Mouse (Mus musculus) central nervous system, embryonic 18 days (tissue): ENCODE measurements around the gene 1110059G10Rik. TPM values are rescaled to one million over a fixed set of nuclear protein-coding genes. Genes with fewer than 3 reads are reported as not detected.

ENCODE experiments used
- polyA plus RNA-seq: library from polyadenylated mRNA; depleted of rRNA; stranded (reverse); fragments of >200 nt; gene quantifications from 2 replicates; pipeline ENCODE4 v1.2.3, GENCODE M21; 2012; rRNA removed

1110059G10Rik gene
- 21.4 and 22.0 TPM in 2 replicates for polyA plus RNA-seq

DNA sequence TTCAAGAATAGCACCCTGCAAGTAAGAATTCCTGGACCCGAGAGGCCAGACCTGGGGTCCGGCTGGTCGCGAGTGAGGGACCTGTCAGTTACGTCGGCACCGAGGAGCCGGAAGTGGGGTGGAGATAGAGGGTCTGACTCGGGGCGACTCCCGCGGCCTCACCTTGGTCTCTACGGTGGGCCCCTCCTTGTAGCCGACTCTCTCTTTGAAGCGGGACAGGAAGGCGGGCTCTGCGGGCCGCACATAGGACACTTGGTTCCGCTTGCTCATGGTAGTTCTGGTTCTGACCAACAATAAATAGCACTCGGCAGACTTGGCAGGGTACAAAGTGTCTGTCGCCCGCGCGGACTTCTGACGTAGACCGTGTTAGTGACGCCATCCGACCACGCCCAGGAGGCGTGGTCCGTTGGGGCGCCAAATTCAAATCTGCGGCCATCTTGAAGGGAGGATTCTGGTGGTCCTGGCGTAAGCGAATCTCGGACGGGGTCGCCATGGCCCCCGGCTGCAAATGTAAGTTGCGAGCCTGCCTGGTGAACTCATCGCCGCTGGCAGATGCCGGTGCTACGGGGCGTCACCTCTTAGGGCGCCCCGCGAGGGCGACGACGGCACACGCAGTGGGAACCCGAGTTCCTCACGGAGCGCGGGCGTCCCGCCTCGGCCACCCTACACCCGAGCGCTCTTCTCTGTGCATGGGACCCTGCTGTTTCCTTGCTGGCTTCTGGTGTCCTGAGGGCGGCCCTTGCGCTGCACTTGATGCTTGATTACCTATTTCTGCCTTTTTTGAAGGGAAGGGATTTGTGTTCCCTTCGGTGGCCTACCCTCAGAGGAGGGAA is at the start of gene 1110059G10Rik, which contains the start of gene Kif15:
TSS of gene 1110059G10Rik (minus strand) at position 358 of the 833 bp plus-strand sequence.
TSS of gene Kif15 (plus strand) at position 404 of the 833 bp plus-strand sequence.

DNA sequence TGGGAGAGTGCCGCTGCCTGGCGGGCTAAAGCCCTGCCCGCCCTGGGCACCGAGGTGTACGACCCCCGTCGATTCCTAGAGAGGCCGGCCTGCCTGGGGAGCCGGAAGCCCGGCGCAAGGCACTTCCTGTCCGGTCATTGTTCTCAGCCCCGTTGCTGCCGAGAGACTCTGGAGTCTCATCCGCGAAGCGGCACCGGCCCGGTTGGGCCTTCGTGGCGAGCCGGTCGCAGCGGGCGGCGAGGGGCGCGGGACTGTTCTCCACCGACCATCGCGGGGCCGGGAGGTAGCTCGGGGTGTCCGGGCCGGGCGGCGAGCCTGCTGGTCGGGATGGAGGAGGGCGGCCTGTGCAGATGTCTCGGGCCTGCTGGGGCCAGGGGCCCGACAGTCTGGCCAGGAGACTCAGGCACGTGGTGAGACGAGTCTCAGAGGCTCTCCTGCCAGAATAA is 27.8 kb downstream of the 1110059G10Rik start, which contains the start of gene Zfp105:
TSS of gene Zfp105 (plus strand) at position 137 of the 446 bp plus-strand sequence.

Other genes starting within 250 kb of the 1110059G10Rik start
- 0.01 TPM in 1 of 2 replicates, not detected in the other for gene Topaz1, start 203.7 kb downstream of the 1110059G10Rik start, polyA plus RNA-seq
- gene Tcaim, start 145.5 kb downstream of the 1110059G10Rik start, polyA plus RNA-seq = 7.1 and 7.6 TPM in 2 replicates
- not detected in 2 replicates for gene Gm35549, start 107.0 kb downstream of the 1110059G10Rik start, polyA plus RNA-seq
- 186 and 197 TPM in 2 replicates for gene Zfp445, start 85.0 kb downstream of the 1110059G10Rik start, polyA plus RNA-seq
- gene Zkscan7, start 65.3 kb downstream of the 1110059G10Rik start, polyA plus RNA-seq = 5.5 and 5.9 TPM in 2 replicates
- 8.4 and 9.6 TPM in 2 replicates for gene Zfp105, start 27.9 kb downstream of the 1110059G10Rik start, polyA plus RNA-seq
- gene Kif15, start within 50 bp of the 1110059G10Rik start, polyA plus RNA-seq = 7.3 and 8.7 TPM in 2 replicates
- gene Tmem42, start 70.3 kb upstream of the 1110059G10Rik start, polyA plus RNA-seq = 23.3 and 24.8 TPM in 2 replicates
- 0.52 and 0.60 TPM in 2 replicates for gene Tgm4, start 83.7 kb upstream of the 1110059G10Rik start, polyA plus RNA-seq
- 72.1 and 72.9 TPM in 2 replicates for gene Zdhhc3, start 162.2 kb upstream of the 1110059G10Rik start, polyA plus RNA-seq
- 89.0 and 89.8 TPM in 2 replicates for gene Exosc7, start 162.2 kb upstream of the 1110059G10Rik start, polyA plus RNA-seq
- gene Clec3b, start 199.9 kb upstream of the 1110059G10Rik start, polyA plus RNA-seq = 10.1 and 14.0 TPM in 2 replicates